9 mouse cellular contexts compared by ENCODE assay signal in the genomic region with DNA sequence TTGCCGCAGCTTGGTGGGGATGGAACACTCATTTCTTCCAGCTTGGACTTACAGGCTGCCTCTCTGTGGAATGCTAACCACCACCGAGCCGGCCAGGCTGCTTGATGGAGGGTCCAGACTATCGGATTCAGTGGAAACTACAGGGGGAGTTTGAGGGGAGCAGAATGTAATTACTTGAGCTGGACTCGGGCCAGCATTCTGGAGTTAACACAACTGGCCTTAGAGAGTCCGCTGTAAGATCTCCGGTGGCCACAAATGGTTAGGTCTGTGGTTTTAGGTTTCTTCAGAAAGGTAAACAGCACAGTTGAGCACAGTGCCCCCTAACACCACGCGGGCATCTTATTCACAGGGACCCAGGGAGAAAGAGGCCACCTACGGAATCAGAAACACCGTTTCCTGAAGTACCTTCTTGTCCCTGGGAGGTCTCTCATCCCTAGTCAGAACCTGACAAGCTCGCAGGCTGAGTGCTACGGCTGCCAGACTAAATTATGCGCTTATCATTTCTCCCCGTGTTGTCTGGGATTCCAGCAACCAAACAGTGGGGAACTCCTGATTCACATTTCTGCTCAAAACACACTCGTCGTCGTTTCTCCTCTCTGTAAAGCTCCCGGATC. TPM values are rescaled to one million over a fixed set of nuclear protein-coding genes. Genes with fewer than 3 reads are reported as not detected.
DNase-seq lines count a peak whose midpoint lies in the region; ATAC-seq lines count a peak whose summit lies in the region.
"Had no signal": no experiment of that assay in that cellular context is flagged by ENCODE, and none has a peak within 500 bp of the region (broad histone marks: within the 10 kb centered on the region; RNA-seq: fewer than 3 reads in every experiment).

No protein-coding gene starts in this region.

- H3K9me3 ChIP-seq in heart, embryonic 14.5 days (ENCODE audit: control insufficient read depth, low read length) = no peaks in the 10 kb centered on the region
- H3K9me3 ChIP-seq in hindbrain, embryonic 13.5 days = no peaks in the 10 kb centered on the region
- no peaks in the 10 kb centered on the region for H3K9me3 ChIP-seq in midbrain, embryonic 12.5 days

- ATAC-seq in heart, embryonic 14.5 days (ENCODE audit: insufficient number of reproducible peaks, insufficient read depth, low FRiP score, low read depth) = no peak
- no peak for ATAC-seq in hindbrain, embryonic 13.5 days (ENCODE audit: low FRiP score)
- peak; percentile 73 for ATAC-seq in midbrain, embryonic 12.5 days (ENCODE audit: low FRiP score, low read depth)

- peak overlapping the region; percentile 32 for H3K9ac ChIP-seq in heart, embryonic 14.5 days (ENCODE audit: low read length)
- H3K9ac ChIP-seq in hindbrain, embryonic 13.5 days = peak overlapping the region; percentile 65
- peak overlapping the region; percentile 46; the same call in 1 of the 2 replicates for H3K9ac ChIP-seq in midbrain, embryonic 12.5 days (replicated peaks)

- H3K4me2 ChIP-seq in heart, embryonic 14.5 days (ENCODE audit: low read length) = peak overlapping the region; percentile 67
- H3K4me2 ChIP-seq in hindbrain, embryonic 13.5 days = peak overlapping the region; percentile 58
- H3K4me2 ChIP-seq in midbrain, embryonic 12.5 days (replicated peaks) = peak overlapping the region; percentile 62

- no peak for DNase-seq in heart, adult 18-20 months
- peak; percentile 70 for DNase-seq in embryo, embryonic 10.5 days (ENCODE audit: low spot score)
- no peak for DNase-seq in thymus, postnatal 4 days
- no peak for DNase-seq in layer of hippocampus, adult 9-10 months (ENCODE audit: low spot score)
- no peak for DNase-seq in gastrocnemius, adult 8-10 months (ENCODE audit: low spot score in 2 of 2)

- H3K27me3 ChIP-seq in heart, embryonic 14.5 days (ENCODE audit: control insufficient read depth, insufficient read depth, low read length) = 0 out of 2 replicates have a peak, but pooled peaks cover 3% of the 10 kb centered on the region
- no peaks in the 10 kb centered on the region for H3K27me3 ChIP-seq in hindbrain, embryonic 13.5 days
- H3K27me3 ChIP-seq in midbrain, embryonic 12.5 days = peaks cover 4% of the 10 kb centered on the region
- H3K27me3 ChIP-seq: CH12.LX had no signal

- 7% methylated on average over 19 of the region's 19 CpGs for WGBS in heart, embryonic 14.5 days
- WGBS in hindbrain, embryonic 13.5 days = 16% methylated on average over 19 of the region's 19 CpGs
- WGBS in midbrain, embryonic 12.5 days = 7% methylated on average over 19 of the region's 19 CpGs

- H3K4me1 ChIP-seq in heart, embryonic 14.5 days (ENCODE audit: control insufficient read depth in 2 of 2, insufficient read depth in 2 of 2, low read length in 2 of 2) = peaks cover 7 to 9% of the 10 kb centered on the region in 2 experiments; a peak in 3 of 4 replicates
- H3K4me1 ChIP-seq in hindbrain, embryonic 13.5 days (replicated peaks) = peaks cover 17% of the 10 kb centered on the region
- H3K4me1 ChIP-seq in midbrain, embryonic 12.5 days = peaks cover 21% of the 10 kb centered on the region

- no peaks in the 10 kb centered on the region for H3K36me3 ChIP-seq in heart, embryonic 14.5 days (ENCODE audit: control insufficient read depth, insufficient read depth, low read length)
- H3K36me3 ChIP-seq in hindbrain, embryonic 13.5 days = no peaks in the 10 kb centered on the region
- no peaks in the 10 kb centered on the region for H3K36me3 ChIP-seq in midbrain, embryonic 12.5 days

- H3K27ac ChIP-seq in heart, embryonic 14.5 days (replicated peaks in 1 of 2; ENCODE audit: control insufficient read depth in 1 of 2, insufficient read depth in 1 of 2, low read depth in 2 of 2, low read length in 2 of 2) = no peak overlapping the region
- peak overlapping the region; percentile 60; the same call in 1 of the 2 replicates for H3K27ac ChIP-seq in hindbrain, embryonic 13.5 days
- H3K27ac ChIP-seq in midbrain, embryonic 12.5 days (replicated peaks) = peak overlapping the region; percentile 61

- H3K4me3 ChIP-seq in heart, embryonic 14.5 days (ENCODE audit: control insufficient read depth in 1 of 2, insufficient read depth in 1 of 2, low read depth in 1 of 2, low read length in 2 of 2) = peak overlapping the region; percentile 2 to 16
- H3K4me3 ChIP-seq in hindbrain, embryonic 13.5 days = peak overlapping the region; percentile 32
- peak overlapping the region; percentile 35 for H3K4me3 ChIP-seq in midbrain, embryonic 12.5 days

RNA-seq across cellular contexts. Expression of gene Llph, which starts 45.5 kb away (rescaled TPM):
- polyA plus RNA-seq in heart, embryonic 14.5 days (2014; fragmentation: Nextera tagmentation; extraction: Ambion mirVana) = 29.1 and 30.9 TPM in 2 replicates
- 1 to 10 TPM; 8.3 to 9.9 TPM for total RNA-seq in heart, adult 18-20 months (2021)
- 44.0 and 46.8 TPM in 2 replicates for polyA plus RNA-seq in hindbrain, embryonic 13.5 days (2015; fragmentation: Nextera tagmentation; extraction: Ambion mirVana)
- 50.0 and 50.2 TPM in 2 replicates for polyA plus RNA-seq in midbrain, embryonic 12.5 days (2016; fragmentation: Nextera tagmentation; extraction: Ambion mirVana)
- 10 to 100 TPM in 3 of 4 experiments, 1 to 10 TPM in 1; 9.5 to 15.0 (median 12.4) TPM for total RNA-seq in gastrocnemius, adult 8-10 months (2022)

Comparison
In these comparisons a context has a peak if more than half of its experiments do, and no peak if none do; other contexts are left out.
1. H3K27ac ChIP-seq: peak in hindbrain, embryonic 13.5 days (single experiment) and midbrain, embryonic 12.5 days (single experiment); none in heart, embryonic 14.5 days (0 of 2).
2. Peak in every context shown above with its lines, with median percentiles within 50 percentile points of each other: H3K4me2 ChIP-seq, H3K4me3 ChIP-seq and H3K9ac ChIP-seq.